Mouse (Mus musculus) layer of hippocampus, postnatal 25 days (tissue): ENCODE results near the gene Ppp3ca. TPM values are rescaled to one million over a fixed set of nuclear protein-coding genes. Genes with fewer than 3 reads are reported as not detected.

Experiments used
- DNase-seq, 2 experiments: peaks; one replicate each; pipeline ENCODE4 v3.0.0; 2022; ENCODE audit warnings: mixed read lengths in 2 of 2, low spot score in 1 of 2; ENCODE audit errors: extremely low spot score in 1 of 2
- total RNA-seq, 2 experiments: library from RNA; stranded (reverse); gene quantifications; 2 replicates each; pipeline ENCODE4 v1.2.3; 2021

Gene Ppp3ca
- total RNA-seq, 2 experiments from 2014 or later, result 1,252 to 1,286 TPM

DNA sequence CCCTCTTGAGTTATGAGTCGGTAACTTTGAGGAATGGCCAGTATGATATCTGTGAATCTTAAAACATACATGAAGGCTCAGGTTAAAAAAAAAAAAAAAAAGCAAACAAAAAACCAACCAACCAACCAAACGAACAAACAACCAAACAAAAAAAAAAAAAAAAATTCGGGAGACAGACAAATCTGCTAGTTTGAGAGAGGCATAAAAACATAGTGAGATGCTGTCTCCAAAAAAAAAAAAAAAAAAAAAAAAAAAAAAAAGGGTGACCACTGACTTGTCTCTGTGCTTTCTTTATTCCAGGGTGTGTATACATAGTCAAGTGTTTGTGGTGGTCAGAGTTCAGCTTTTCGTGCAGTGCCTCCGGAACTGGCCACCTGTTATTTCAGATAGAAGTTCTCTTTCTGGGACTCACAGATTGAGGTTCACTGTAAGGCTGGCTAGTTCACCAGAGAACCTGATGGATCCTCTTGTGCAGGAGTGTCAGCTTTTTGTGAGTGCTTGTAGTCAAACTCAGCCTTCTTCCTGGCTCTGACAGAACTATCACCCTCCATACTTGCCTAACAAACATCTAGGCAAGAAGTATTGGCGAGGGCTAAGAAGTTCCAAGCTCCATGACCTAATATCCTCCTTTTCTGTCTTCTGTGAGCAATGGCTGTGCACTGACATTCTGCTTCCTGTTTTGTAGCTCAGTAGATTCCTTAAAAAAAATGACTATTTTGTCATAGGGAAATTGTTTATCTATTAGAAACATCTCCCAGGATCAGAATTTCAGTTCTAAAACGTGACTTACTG is 124.7 kb downstream of the Ppp3ca start:
- DNase-seq, result no peak

DNA sequence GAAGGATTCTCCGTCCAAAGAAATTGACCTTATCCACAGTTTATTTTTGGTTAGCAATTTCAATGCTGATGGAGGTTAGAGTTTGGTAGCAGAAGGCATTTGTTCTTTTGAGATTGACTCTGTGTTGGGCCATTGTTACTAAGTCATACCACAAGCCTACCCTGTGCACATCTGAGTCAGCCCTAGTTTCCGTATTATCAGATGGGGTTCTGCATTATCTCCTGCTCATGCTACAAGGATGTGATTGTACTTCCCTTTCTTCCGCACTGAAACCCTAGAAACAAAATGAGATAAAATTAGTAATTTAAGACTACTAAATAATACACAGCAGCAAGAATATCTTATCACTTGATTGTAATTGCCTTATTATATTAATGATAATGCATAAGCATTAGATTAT is 129.0 kb downstream of the Ppp3ca start:
- DNase-seq, result no peak

DNA sequence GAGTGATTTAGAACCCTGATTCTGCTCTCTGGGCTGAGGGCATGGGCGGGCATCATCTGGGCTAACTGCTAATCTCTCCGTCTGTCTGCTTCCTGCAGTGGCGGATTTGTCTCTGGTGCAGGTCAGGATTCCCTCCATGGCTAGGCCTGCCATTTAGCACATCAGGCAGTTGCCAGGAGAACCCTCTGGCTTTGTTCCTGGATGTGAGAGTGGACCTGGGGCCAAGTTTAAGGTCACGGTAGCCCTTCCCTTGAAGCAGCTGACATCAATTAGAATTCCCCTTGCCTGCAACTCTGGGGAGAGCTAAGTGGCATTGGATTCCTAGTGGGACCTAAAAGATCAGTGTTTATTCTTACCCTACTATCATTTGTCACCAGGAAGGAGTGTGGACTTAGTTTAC is 132.7 kb downstream of the Ppp3ca start:
- DNase-seq, result no peak

DNA sequence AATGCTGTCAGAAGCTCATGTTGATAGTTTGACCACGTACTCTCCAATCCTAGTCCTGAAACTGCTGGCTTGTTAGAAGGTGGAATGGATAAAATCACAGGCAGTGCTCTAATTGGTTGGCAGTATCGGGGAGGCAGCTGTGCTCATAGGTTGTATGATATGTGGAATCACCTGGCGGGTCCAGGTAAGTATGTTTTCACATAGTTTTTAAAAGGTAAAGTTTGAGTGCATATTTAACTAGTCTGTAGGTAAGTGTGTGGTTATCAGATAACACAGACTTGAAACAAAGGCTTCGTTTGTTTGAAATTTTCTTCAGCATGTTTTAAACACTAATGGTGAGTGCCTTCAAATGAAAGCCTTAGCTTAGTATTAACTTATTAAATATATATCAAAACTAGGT is 136.0 kb downstream of the Ppp3ca start:
- DNase-seq, result no peak

DNA sequence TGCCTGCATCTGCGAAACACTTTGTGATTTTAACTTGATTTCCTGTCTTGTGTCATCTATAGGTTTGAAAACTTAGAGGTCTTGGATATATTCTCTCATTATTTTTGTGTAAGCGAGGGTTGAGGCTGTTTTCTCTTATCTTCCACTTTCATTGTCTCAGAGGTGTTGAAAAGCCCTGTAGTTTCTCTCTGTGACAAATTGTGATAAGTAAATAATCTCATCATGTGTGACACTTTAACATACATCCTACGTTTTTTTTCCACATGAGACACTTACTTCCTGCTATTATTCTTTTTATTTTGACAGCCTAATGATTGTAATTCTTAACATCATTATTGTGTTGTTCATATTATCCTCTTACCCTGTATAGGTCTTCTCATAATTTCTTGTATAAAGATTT is 140.3 kb downstream of the Ppp3ca start:
- DNase-seq, result no peak

DNA sequence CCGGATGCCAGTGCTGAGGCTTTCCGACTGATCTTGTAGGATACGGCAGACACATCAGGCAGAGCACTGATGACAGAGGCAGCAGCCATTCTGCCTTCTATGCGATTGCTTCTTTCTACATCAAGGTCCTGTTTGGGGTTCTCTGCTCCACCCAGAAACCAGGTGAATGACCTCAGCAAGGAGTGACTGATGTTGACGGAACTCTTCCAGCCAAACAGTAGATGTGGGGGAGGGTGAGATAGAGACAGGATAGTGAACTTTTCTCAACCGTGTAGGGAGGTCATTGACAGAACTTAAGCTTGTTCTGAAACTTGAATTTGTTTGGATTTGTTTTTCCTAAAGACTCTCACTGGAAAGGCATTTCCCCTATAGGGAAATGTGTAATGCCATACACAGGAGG is 142.2 kb downstream of the Ppp3ca start:
- DNase-seq, result no peak

DNA sequence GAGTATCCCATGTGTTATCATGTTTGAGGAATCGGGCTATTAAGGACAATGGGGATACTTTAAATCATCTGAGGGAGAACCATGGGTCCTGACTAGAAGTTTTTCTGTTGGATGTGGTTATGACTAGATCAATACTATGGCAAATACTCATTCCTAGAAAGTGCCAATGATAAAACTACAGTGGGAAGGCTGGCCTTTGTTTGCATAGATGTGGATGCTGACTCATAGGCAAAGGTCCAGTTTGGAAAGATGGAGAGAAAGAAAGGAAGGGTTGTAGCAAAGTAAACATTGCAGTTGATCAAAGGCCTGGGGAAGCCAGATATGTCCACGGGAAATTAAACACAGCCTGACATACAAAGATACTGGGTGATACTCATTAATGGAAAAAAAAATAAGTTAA is 142.9 kb downstream of the Ppp3ca start:
- no peak for DNase-seq

DNA sequence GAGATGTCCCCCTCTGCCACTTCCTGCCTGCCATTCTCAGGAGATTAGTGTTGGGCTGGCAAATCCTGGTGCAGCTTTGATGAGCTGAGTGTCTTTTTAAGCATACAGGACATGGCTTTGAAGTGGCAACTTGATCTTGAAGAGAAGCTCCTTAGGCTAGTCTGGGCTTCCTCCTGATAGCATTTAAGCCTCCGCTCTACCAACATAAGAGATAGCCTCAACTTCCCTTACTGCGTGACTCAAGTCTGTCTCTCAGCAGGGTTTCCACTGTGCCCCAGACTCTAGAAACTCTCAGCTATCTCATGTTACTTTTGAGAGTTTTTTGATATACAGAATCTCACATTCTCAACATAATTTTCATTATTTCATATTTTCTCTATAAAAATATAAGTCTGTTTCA is 144.0 kb downstream of the Ppp3ca start:
- no peak for DNase-seq

DNA sequence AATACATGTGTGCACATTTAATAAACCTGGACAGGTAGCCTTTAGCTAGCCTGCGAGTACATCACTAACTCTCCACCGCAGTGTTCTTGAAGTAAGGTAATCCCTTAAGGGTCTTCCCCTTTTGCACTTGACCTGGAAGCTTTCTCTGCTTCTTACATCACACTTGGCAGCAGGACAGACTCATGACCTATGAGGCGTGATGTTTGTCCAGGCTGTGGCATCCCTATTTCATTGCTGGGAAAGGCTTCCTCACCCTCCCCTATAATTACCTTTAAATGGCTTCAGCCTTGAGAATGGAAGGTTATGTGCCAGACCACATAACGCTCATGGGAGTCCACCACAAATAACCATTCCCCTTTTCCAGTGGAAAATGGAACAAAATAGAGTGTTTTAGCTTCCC is 145.0 kb downstream of the Ppp3ca start:
- DNase-seq, result no peak

DNA sequence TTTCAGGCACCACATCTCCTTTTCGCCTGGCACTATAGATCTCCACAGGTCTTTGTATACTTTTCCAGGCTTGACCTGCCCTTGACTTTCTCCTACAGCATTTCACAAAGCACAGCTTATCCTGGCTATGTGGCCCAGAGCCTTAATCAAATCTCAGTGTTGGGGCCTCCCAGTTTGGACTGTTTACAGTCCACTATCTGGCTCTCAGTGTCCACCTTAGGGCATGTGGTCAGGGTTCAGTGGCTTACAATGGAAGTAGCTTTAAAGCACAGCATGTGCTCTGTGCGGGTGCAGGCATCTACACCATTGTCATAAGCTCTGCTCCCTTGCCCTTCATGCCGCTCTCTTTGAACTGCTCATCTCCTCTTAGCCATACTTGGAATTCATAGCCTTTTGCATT is 146.4 kb downstream of the Ppp3ca start:
- DNase-seq, result no peak

DNA sequence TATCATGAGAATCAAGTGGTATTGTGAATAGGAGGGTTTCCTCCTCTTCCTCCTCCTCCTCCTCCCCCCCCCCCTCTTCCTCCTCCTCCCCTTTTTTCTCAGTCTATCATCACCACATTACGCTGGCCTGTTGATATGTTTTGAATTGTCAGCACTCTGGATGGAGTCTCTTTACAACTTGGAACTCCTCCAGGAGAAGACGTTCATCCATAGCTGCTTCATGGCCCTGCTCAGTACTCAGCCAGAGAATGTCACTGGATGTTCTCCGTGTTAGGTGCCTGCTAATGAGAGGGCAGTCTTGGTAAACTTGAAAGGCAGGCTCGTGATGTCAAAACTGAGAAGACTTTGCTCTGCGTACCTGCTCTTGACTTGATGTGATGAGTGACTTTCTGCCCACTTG is 149.1 kb downstream of the Ppp3ca start:
- no peak for DNase-seq

DNA sequence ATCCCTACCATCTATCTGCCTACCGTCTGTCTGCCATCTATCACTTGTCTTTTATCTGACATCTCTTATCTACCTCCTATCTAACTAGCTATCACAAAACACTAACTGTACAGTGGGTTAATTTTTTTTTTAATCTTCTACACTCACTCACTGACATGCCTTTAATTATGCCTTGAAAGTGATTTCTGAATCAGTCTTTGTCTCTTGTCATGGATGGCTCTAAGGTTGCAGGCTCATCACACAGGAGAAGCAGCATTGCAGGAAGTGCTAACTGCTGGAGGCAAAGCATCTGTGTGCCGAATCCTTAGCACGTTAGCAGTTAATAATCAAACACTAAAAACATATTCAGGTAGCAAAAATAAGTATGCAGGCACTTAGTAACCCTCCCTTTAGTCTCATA is 151.1 kb downstream of the Ppp3ca start:
- DNase-seq, result no peak

DNA sequence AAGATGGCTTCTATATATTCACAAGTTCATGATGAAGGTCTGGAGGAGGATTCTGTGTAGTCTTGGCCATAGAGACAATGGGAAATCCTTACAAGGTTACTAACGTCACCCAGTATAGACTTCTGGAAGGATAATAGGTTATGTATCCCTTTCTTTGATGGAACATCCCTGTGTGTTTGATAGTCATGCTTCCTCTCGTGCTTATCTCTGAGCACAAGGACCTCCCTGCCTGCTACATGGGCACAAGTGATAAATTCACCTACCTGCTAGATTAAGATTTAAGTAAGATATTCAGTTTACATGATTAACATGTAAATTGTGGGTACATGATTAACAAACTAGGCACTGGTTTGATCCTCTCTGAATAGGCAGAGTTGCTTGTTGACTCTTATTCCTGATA is 152.1 kb downstream of the Ppp3ca start:
- DNase-seq, result no peak

DNA sequence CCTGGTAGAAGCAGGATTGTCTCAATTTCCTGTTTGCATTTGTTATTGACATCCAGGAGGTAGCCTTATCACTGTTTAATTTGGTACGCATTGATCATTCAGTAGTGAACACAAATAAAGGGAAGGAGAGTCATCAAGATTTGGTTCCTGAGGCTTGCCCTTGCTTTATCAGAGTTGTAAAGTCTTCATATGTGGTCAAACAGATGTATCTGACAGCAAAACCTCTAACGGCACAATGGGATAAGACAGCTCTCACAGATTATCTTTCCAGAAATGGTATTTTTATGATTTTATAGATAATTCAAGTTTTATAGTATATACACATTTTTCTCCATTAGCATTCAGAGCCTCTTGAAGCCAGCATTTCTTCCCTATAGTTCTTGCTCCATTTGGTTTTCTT is 152.5 kb downstream of the Ppp3ca start:
- no peak for DNase-seq

DNA sequence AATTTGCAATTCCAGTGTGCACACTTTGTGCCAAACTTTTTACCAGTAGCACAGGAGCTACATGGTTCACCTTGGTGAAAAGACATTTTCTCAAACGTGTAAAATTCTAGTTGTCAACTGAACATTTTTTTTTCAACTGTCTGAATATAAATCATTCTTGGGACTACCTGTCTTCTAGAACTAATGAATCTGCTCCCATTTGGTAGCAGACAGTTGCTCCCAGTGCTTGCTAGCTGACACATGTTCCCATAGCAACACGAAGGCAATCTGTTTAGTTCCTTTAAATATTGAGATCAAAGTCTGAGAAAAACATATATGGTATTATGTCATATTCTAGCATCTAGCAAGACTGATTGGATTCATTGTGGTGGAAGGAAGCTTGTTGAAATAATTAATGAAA is 158.5 kb downstream of the Ppp3ca start:
- DNase-seq, result no peak

DNA sequence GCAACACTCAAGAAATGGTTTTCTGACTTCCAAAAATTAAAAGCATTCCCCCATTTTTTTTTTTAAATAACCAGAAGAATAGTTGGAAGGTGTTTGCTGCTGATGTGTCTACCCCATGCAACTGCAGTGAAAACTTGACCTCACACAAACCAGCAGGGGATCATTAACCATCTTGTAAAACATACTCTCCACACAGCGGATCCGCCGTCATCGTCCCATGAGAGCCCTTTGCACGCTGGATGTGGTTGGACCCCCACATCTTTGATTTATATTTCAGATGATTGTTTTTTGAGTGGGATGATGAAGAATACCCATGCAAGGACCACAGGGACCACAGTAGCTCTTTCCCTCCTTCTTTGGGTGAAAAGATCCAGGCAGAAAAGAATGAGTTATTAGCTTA is 159.2 kb downstream of the Ppp3ca start:
- DNase-seq, result no peak

DNA sequence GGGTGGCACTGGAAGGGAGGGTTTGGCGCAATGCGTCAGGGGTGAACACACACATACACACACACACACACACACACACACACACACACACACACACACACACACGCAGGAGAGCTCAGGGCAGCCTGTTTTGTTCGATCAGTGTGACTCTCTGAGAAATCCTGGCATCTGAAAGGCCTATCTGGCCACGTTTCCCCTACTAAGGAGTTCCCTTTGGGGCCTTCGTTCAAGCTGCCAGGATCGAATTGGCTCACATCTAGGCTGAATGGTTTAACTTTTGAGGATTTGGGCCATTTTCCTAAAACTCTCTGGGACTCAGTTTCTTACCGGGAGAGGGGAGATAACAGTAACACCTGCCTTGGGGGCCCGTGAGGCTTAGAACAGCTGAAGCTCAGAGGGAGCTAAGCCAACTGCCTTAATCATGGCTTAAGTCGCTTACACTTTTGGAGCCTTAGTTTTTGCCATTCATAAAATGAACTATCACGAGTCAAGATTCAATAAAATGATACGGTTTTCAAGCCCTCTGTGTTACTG is 160.8 kb downstream of the Ppp3ca start:
- no peak for DNase-seq

DNA sequence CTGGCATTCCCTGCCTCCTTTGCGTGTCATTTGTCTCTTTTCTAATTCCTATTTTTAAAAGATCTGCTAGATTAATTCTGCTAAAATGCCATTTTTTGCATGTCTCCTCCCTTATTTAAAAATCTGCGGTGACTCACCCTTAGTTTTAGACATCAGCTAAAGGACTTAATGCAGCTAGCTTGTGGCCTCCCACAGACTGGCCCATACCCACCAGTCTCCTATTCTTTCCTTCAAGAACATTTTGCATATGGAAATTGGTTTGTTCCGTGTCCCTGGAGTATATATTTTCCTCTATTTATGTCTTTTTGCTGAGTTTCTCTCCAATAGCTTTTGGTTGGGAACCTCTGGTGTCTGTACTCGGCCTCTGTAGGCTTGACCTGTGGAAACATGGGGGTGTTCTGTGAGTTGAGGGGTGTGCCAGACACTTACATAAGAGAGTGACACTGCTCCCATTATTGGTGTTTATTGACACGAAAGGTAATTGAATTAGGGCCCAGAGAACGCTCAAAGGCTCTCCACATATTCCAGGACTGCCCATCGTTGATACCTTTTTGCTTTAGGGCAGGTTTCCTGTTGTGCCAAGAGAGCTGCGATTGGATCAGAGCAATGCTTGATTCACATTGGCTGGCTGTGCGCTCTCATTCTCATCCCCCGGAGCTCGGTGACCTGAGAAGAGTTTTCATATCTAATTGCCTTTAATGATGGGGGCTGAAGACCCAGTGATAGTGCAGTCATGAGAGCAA is 163.2 kb downstream of the Ppp3ca start:
- no peak for DNase-seq

DNA sequence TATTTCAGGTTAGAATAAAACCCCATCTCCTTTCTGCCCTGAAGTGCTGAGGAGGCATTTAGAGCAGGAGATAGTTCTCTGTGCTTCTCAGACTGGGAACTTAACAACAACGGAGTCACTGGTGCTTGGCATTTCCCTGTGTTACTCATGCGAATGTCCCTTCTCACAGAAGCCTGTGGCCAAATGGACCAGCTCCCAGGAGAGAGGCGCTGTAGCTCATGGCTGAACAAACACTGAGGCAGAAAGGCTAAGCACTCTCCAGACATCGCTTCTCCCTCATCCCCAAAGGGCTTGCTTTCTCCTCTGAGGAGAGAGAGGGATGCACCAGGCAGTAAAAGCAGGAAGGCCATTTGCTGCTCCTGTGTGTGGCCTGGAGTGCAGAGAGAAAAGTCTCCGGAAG is 164.0 kb downstream of the Ppp3ca start:
- no peak for DNase-seq

DNA sequence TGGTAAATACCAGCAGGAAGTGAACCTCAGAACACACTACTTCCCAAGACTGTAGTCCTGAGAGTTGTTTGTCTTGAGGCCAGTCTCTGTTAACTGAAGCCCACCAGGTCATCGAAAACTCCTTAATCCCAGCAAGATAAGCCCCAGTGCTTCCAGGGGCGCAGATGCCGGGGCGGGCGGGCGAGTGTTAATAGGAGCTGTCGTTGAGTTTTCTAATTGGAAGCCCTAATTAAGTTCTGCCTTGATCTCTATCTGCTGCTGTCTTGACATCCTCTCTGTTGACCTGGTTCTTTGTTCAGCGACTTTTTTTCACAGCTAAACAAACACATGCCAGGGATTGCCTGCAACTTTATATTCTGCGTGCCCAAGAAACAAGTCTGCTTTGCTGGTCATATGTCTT is 165.9 kb downstream of the Ppp3ca start:
- DNase-seq, result no peak

DNA sequence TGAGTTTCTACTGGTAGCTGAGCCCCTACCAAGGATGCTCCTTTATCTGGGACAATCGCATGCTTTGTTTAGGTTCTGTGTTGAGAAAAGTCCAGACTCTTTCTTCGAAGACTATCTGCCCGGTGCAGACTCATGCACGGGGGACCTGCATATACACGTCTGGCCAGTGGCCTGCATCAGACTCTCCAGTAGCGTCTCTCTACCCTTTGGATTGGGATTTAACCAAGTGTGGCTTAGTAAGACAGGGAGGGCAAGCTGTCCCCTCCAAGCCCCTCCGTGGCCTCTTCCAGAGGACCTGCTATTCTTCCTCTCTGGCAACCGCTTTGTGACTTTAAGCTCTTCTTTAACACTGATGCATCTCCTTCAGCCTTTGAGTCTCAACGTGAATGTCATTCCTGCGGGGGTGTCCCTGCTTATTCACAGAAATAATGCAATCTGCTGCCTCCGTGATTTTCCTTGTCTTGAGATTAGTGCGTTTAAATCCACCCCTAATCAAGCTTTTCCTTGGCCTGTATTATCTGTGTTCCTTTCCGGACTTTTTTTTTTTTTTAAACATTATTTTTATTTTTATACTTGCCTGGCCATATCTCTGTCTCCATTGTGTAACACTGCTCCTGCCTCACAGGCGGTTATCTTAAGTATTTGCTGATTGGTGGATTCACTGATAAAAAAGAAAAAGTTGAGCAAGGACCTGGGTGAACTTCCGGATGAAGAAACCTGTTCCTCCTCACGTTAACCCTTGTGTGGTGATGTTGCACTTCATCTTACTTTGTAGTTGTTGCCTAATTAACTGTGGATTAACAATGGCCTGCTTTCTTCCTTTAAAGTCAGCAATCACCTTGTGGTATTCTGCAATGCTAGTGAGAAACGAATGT is 166.6 kb downstream of the Ppp3ca start:
- DNase-seq, result no peak
